Mouse (Mus musculus) cerebellum, adult 2 months (tissue): Measurements from ENCODE around the gene Fcgrt.

Experiments used
- CTCF ChIP-seq: fragments of 200-500 bp; IDR thresholded peaks from 2 replicates; pipeline ENCODE4 v1.5.1; 2011; ENCODE audit warnings: low read depth, mild to moderate bottlenecking, control low read depth, low read length, moderate library complexity, borderline replicate concordance; ENCODE audit not compliant: insufficient read depth
- POLR2A ChIP-seq: fragments of 200-500 bp; IDR thresholded peaks from 2 replicates; pipeline ENCODE4 v1.6.1; 2011; ENCODE audit warnings: low read length, control low read depth, borderline replicate concordance; ENCODE audit not compliant: insufficient read depth

DNA sequence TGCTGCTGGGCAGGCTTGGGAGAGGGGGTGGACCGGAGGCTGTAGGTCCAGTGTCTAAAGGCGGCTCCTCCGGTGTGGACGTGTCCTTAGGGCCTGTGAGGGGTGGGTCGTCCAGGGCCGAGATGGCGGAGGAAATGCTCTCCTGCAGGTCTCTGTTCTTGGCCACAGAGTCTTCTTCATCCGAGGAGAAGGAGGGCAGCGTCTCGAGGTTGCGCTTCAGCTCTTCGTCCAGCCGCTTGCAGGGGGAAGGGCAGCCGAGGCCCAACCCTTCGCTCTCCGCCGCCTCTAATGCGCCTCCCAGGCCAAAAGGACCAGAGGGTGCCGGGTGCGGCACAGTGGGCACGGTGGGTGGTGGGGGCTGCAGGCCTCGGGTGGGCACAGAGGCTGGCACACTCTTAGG, 57.9 kb downstream of the Fcgrt start:
- no peak for TF ChIP-seq POLR2A
- TF ChIP-seq CTCF = no peak
